16 mouse cellular contexts compared by ENCODE assay signal in the genomic region with DNA sequence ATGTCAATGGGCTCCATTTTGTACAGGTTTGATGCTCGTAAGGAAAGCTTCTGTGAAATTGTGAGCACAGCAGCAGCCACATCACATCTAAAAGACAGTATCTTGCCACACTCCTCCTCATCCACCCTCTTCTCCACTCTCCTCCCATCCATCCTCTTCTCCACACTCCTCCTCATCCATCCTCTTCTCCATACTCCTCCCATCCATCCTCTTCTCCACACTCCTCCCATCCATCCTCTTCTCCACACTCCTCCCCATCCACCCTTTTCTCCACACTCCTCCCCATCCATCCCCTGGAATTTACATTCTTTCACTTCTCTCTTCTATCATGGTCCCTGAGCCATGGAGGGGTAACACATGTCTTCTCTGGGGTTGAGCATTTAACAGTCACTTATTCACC.
"Had no signal": no experiment of that assay in that cellular context is flagged by ENCODE, and none has a peak within 500 bp of the region (broad histone marks: within the 10 kb centered on the region; RNA-seq: fewer than 3 reads in every experiment).

No protein-coding gene starts in this region.

- H3K4me3 ChIP-seq: neural tube, embryonic 13.5 days; neural tube, embryonic 15.5 days; stomach, embryonic 15.5 days had no signal

- H3K4me2 ChIP-seq: neural tube, embryonic 13.5 days; neural tube, embryonic 15.5 days; stomach, embryonic 15.5 days had no signal

- H3K9ac ChIP-seq: neural tube, embryonic 13.5 days; neural tube, embryonic 15.5 days; stomach, embryonic 15.5 days had no signal

- H3K36me3 ChIP-seq: neural tube, embryonic 13.5 days; neural tube, embryonic 15.5 days; stomach, embryonic 15.5 days had no signal

- H3K27me3 ChIP-seq: neural tube, embryonic 13.5 days; neural tube, embryonic 15.5 days; stomach, embryonic 15.5 days had no signal

- H3K27ac ChIP-seq: neural tube, embryonic 13.5 days; neural tube, embryonic 15.5 days; stomach, embryonic 15.5 days; stomach, postnatal 0 days had no signal

- H3K9me3 ChIP-seq: neural tube, embryonic 13.5 days; neural tube, embryonic 15.5 days; stomach, embryonic 15.5 days had no signal

- H3K4me1 ChIP-seq: neural tube, embryonic 13.5 days; neural tube, embryonic 15.5 days; stomach, embryonic 15.5 days had no signal

- DNase-seq: retina, postnatal 1 day; right cerebral cortex, adult 18-20 months; right cerebral cortex, postnatal 14 days; right cerebral cortex, postnatal 25 days; right cerebral cortex, postnatal 4 days; spleen, adult 18-20 months; thymus, adult 18-20 months; thymus, adult 2 months; thymus, postnatal 14 days; thymus, postnatal 25 days; thymus, postnatal 36 days; thymus, postnatal 4 days had no signal
